23 mouse cellular contexts compared by ENCODE assay signal in the genomic region with DNA sequence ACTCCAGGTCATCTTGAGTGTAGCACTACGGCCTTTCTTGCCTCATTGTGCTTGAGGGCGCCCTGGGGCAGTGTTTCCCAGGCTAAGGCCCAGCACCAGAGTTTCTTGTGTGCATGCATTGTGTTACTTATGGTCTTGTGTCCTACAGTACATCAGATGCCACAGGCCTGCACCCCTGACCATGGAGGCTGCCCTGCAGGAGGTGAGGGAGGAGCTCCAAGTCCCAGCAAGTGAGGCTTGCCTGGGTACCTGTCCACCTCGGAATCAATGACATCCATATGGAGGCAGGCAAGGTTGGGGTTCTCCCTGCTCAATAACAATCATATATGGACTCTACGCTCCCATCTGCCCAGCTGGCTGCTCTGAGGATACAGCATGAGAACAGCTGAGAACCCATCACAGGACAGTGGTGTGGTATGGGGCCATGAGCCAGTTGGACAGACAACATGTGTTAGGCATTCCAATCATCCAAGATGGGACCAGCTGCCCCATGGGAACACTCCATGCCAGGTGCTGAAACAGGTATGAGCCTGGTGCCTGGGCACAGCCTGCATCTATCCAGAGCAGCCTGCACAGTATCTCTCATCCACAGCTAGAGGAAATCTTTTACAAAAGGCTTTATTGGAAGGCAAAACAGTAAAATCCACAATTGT. TPM values are rescaled to one million over a fixed set of nuclear protein-coding genes. Genes with fewer than 3 reads are reported as not detected.
DNase-seq lines count a peak whose midpoint lies in the region; ATAC-seq and TF ChIP-seq lines count a peak whose summit lies in the region.
"Had no signal": no experiment of that assay in that cellular context is flagged by ENCODE, and none has a peak within 500 bp of the region (broad histone marks: within the 10 kb centered on the region; RNA-seq: fewer than 3 reads in every experiment).

No protein-coding gene starts in this region.

- H3K4me3 ChIP-seq in embryonic facial prominence, embryonic 14.5 days (ENCODE audit: low read depth, low read length) = no peak overlapping the region
- H3K4me3 ChIP-seq in embryonic facial prominence, embryonic 10.5 days = no peak overlapping the region
- H3K4me3 ChIP-seq in forebrain, postnatal 0 days (ENCODE audit: low read depth, low read length) = no peak overlapping the region
- H3K4me3 ChIP-seq in forebrain, embryonic 15.5 days = no peak overlapping the region
- H3K4me3 ChIP-seq in kidney, postnatal 0 days (replicated peaks; ENCODE audit: low read depth, low read length) = no peak overlapping the region
- H3K4me3 ChIP-seq: embryonic facial prominence, embryonic 13.5 days; forebrain, embryonic 10.5 days; hindbrain, embryonic 10.5 days; hindbrain, embryonic 13.5 days had no signal

- no peak overlapping the region for H3K9ac ChIP-seq in embryonic facial prominence, embryonic 14.5 days (ENCODE audit: low read depth, low read length)
- no peak overlapping the region for H3K9ac ChIP-seq in forebrain, postnatal 0 days
- no peak overlapping the region for H3K9ac ChIP-seq in forebrain, embryonic 15.5 days (replicated peaks)
- no peak overlapping the region for H3K9ac ChIP-seq in kidney, postnatal 0 days (ENCODE audit: low read depth, low read length)
- H3K9ac ChIP-seq: embryonic facial prominence, embryonic 13.5 days; hindbrain, embryonic 13.5 days had no signal

- no peak overlapping the region for H3K27ac ChIP-seq in embryonic facial prominence, embryonic 14.5 days (replicated peaks; ENCODE audit: low read depth, low read length)
- no peak overlapping the region for H3K27ac ChIP-seq in embryonic facial prominence, embryonic 10.5 days (replicated peaks)
- H3K27ac ChIP-seq in forebrain, postnatal 0 days (ENCODE audit: low read depth, low read length) = no peak overlapping the region
- H3K27ac ChIP-seq in forebrain, embryonic 15.5 days (replicated peaks) = no peak overlapping the region
- H3K27ac ChIP-seq in kidney, postnatal 0 days = no peak overlapping the region
- H3K27ac ChIP-seq: embryonic facial prominence, embryonic 13.5 days; forebrain, embryonic 10.5 days; hindbrain, embryonic 10.5 days; hindbrain, embryonic 13.5 days had no signal

- TF ChIP-seq CTCF in forebrain, postnatal 0 days (IDR thresholded peaks at IDR 0.05; ENCODE audit: low read depth) = no peak
- TF ChIP-seq CTCF in kidney, postnatal 0 days (IDR thresholded peaks at IDR 0.05; ENCODE audit: low read depth) = no peak

- no peaks in the 10 kb centered on the region for H3K9me3 ChIP-seq in embryonic facial prominence, embryonic 14.5 days (ENCODE audit: control insufficient read depth, low read length)
- H3K9me3 ChIP-seq in embryonic facial prominence, embryonic 10.5 days = no peaks in the 10 kb centered on the region
- H3K9me3 ChIP-seq in forebrain, postnatal 0 days (ENCODE audit: low read length) = no peaks in the 10 kb centered on the region
- H3K9me3 ChIP-seq in forebrain, embryonic 15.5 days = no peaks in the 10 kb centered on the region
- no peaks in the 10 kb centered on the region for H3K9me3 ChIP-seq in kidney, postnatal 0 days (replicated peaks; ENCODE audit: low read length)
- H3K9me3 ChIP-seq: embryonic facial prominence, embryonic 13.5 days; forebrain, embryonic 10.5 days; G1E; hindbrain, embryonic 10.5 days; hindbrain, embryonic 13.5 days had no signal

- H3K4me1 ChIP-seq in embryonic facial prominence, embryonic 14.5 days (ENCODE audit: control insufficient read depth, insufficient read depth, low read length) = no peaks in the 10 kb centered on the region
- H3K4me1 ChIP-seq in embryonic facial prominence, embryonic 10.5 days = no peaks in the 10 kb centered on the region
- H3K4me1 ChIP-seq in forebrain, postnatal 0 days (ENCODE audit: insufficient read depth) = no peaks in the 10 kb centered on the region
- H3K4me1 ChIP-seq in forebrain, embryonic 15.5 days = no peaks in the 10 kb centered on the region
- H3K4me1 ChIP-seq in kidney, postnatal 0 days (replicated peaks; ENCODE audit: insufficient read depth, low read length) = no peaks in the 10 kb centered on the region
- H3K4me1 ChIP-seq: embryonic facial prominence, embryonic 13.5 days; forebrain, embryonic 10.5 days; hindbrain, embryonic 10.5 days; hindbrain, embryonic 13.5 days had no signal

- WGBS in embryonic facial prominence, embryonic 14.5 days = 89% methylated on average over 4 of the region's 4 CpGs
- WGBS in embryonic facial prominence, embryonic 10.5 days = 85% methylated on average over 4 of the region's 4 CpGs
- WGBS in forebrain, postnatal 0 days = 92% methylated on average over 4 of the region's 4 CpGs
- 92% methylated on average over 4 of the region's 4 CpGs for WGBS in forebrain, embryonic 15.5 days
- 95% methylated on average over 4 of the region's 4 CpGs for WGBS in kidney, postnatal 0 days

- H3K27me3 ChIP-seq in embryonic facial prominence, embryonic 14.5 days (replicated peaks; ENCODE audit: control insufficient read depth, insufficient read depth, low read length) = no peaks in the 10 kb centered on the region
- H3K27me3 ChIP-seq in embryonic facial prominence, embryonic 10.5 days (replicated peaks; ENCODE audit: low read depth, poor library complexity, severe bottlenecking) = no peaks in the 10 kb centered on the region
- no peaks in the 10 kb centered on the region for H3K27me3 ChIP-seq in forebrain, postnatal 0 days (ENCODE audit: insufficient read depth, low read length)
- no peaks in the 10 kb centered on the region for H3K27me3 ChIP-seq in forebrain, embryonic 15.5 days
- no peaks in the 10 kb centered on the region for H3K27me3 ChIP-seq in kidney, postnatal 0 days (ENCODE audit: insufficient read depth, low read length)
- H3K27me3 ChIP-seq: CH12.LX; embryonic facial prominence, embryonic 13.5 days; hindbrain, embryonic 13.5 days; Patski had no signal

- H3K4me2 ChIP-seq in embryonic facial prominence, embryonic 14.5 days (ENCODE audit: low read depth, low read length) = no peak overlapping the region
- no peak overlapping the region for H3K4me2 ChIP-seq in forebrain, postnatal 0 days (ENCODE audit: low read depth)
- H3K4me2 ChIP-seq in forebrain, embryonic 15.5 days (replicated peaks) = no peak overlapping the region
- no peak overlapping the region for H3K4me2 ChIP-seq in kidney, postnatal 0 days (ENCODE audit: low read length)
- H3K4me2 ChIP-seq: embryonic facial prominence, embryonic 13.5 days; heart, embryonic 11.5 days; hindbrain, embryonic 13.5 days had no signal

- no peak for DNase-seq in embryonic facial prominence, embryonic 14.5 days (ENCODE audit: low spot score)
- no peak for DNase-seq in embryonic facial prominence, embryonic 10.5 days (ENCODE audit: low spot score)
- DNase-seq in forebrain, postnatal 0 days = no peak
- DNase-seq in kidney, postnatal 0 days (ENCODE audit: low spot score) = no peak
- no peak for DNase-seq in kidney, postnatal 25 days
- DNase-seq: adrenal gland, postnatal 10 days; adrenal gland, postnatal 36 days; cerebellum, adult 18-20 months; cerebellum, adult 9-10 months; cerebellum, postnatal 14 days; gastrocnemius, postnatal 10 days; gastrocnemius, postnatal 36 days; kidney, adult 2 months had no signal

- ATAC-seq in embryonic facial prominence, embryonic 14.5 days (ENCODE audit: low read depth) = 0 out of 2 replicates have a peak, but pooled peaks have one; percentile 13
- 0 out of 2 replicates have a peak, but pooled peaks have one; percentile 15 for ATAC-seq in forebrain, postnatal 0 days
- no peak for ATAC-seq in forebrain, embryonic 15.5 days (replicated peaks)
- peak; percentile 19; the same call in 1 of the 2 replicates for ATAC-seq in kidney, postnatal 0 days (replicated peaks; ENCODE audit: low FRiP score, low read depth)
- ATAC-seq: intestine, postnatal 0 days; Patski had no signal

- peaks cover 83% of the 10 kb centered on the region for H3K36me3 ChIP-seq in embryonic facial prominence, embryonic 14.5 days (ENCODE audit: control insufficient read depth, insufficient read depth, low read length)
- H3K36me3 ChIP-seq in embryonic facial prominence, embryonic 10.5 days (replicated peaks) = peaks cover 80% of the 10 kb centered on the region
- H3K36me3 ChIP-seq in forebrain, postnatal 0 days (ENCODE audit: insufficient read depth) = peaks cover 77% of the 10 kb centered on the region
- peaks cover 76% of the 10 kb centered on the region for H3K36me3 ChIP-seq in forebrain, embryonic 15.5 days
- H3K36me3 ChIP-seq in kidney, postnatal 0 days (ENCODE audit: insufficient read depth, low read length) = peaks cover 54% of the 10 kb centered on the region

RNA-seq across cellular contexts. Expression of gene Cherp, which starts 15.0 kb away (rescaled TPM):
- polyA plus RNA-seq in embryonic facial prominence, embryonic 14.5 days (2014; fragmentation: Nextera tagmentation; extraction: Ambion mirVana) = 57.4 and 57.9 TPM in 2 replicates
- polyA plus RNA-seq in embryonic facial prominence, embryonic 10.5 days (2016; fragmentation: Nextera tagmentation; extraction: Ambion mirVana) = 112 and 115 TPM in 2 replicates
- total RNA-seq in forebrain, postnatal 0 days (2014; rRNA removed) = 21.2 and 29.8 TPM in 2 replicates
- 36.8 and 43.7 TPM in 2 replicates for polyA plus RNA-seq in forebrain, postnatal 0 days (2015; fragmentation: Nextera tagmentation; extraction: Ambion mirVana)
- 46.8 and 52.7 TPM in 2 replicates for polyA plus RNA-seq in forebrain, embryonic 15.5 days (2015; fragmentation: Nextera tagmentation; extraction: Ambion mirVana)
- polyA plus RNA-seq in kidney, postnatal 0 days (2015; fragmentation: Nextera tagmentation; extraction: Ambion mirVana) = 38.7 and 39.1 TPM in 2 replicates

RNA-seq across cellular contexts. Expression of gene 1700030K09Rik, which starts 16.3 kb away (rescaled TPM):
- polyA plus RNA-seq in embryonic facial prominence, embryonic 14.5 days (2014; fragmentation: Nextera tagmentation; extraction: Ambion mirVana) = 12.3 and 13.4 TPM in 2 replicates
- polyA plus RNA-seq in embryonic facial prominence, embryonic 10.5 days (2016; fragmentation: Nextera tagmentation; extraction: Ambion mirVana) = 14.5 and 16.1 TPM in 2 replicates
- 12.5 and 13.7 TPM in 2 replicates for total RNA-seq in forebrain, postnatal 0 days (2014; rRNA removed)
- 15.5 and 16.1 TPM in 2 replicates for polyA plus RNA-seq in forebrain, postnatal 0 days (2015; fragmentation: Nextera tagmentation; extraction: Ambion mirVana)
- polyA plus RNA-seq in forebrain, embryonic 15.5 days (2015; fragmentation: Nextera tagmentation; extraction: Ambion mirVana) = 22.2 and 23.1 TPM in 2 replicates
- polyA plus RNA-seq in kidney, postnatal 0 days (2015; fragmentation: Nextera tagmentation; extraction: Ambion mirVana) = 10.4 TPM in 2 replicates

RNA-seq across cellular contexts. Expression of gene Calr3, which starts 16.3 kb away (rescaled TPM):
- 1.7 and 2.2 TPM in 2 replicates for polyA plus RNA-seq in embryonic facial prominence, embryonic 14.5 days (2014; fragmentation: Nextera tagmentation; extraction: Ambion mirVana)
- 1.2 and 1.4 TPM in 2 replicates for polyA plus RNA-seq in embryonic facial prominence, embryonic 10.5 days (2016; fragmentation: Nextera tagmentation; extraction: Ambion mirVana)
- total RNA-seq in forebrain, postnatal 0 days (2014; rRNA removed) = 0.77 and 1.00 TPM in 2 replicates
- 1.1 and 1.4 TPM in 2 replicates for polyA plus RNA-seq in forebrain, postnatal 0 days (2015; fragmentation: Nextera tagmentation; extraction: Ambion mirVana)
- polyA plus RNA-seq in forebrain, embryonic 15.5 days (2015; fragmentation: Nextera tagmentation; extraction: Ambion mirVana) = 0.92 TPM in 2 replicates
- 2.1 and 2.2 TPM in 2 replicates for polyA plus RNA-seq in kidney, postnatal 0 days (2015; fragmentation: Nextera tagmentation; extraction: Ambion mirVana)

RNA-seq across cellular contexts. Expression of gene Slc35e1, which starts 32.4 kb away (rescaled TPM):
- polyA plus RNA-seq in embryonic facial prominence, embryonic 14.5 days (2014; fragmentation: Nextera tagmentation; extraction: Ambion mirVana) = 14.9 and 15.4 TPM in 2 replicates
- polyA plus RNA-seq in embryonic facial prominence, embryonic 10.5 days (2016; fragmentation: Nextera tagmentation; extraction: Ambion mirVana) = 20.2 and 22.8 TPM in 2 replicates
- total RNA-seq in forebrain, postnatal 0 days (2014; rRNA removed) = 47.1 and 55.1 TPM in 2 replicates
- 8.8 and 12.2 TPM in 2 replicates for polyA plus RNA-seq in forebrain, postnatal 0 days (2015; fragmentation: Nextera tagmentation; extraction: Ambion mirVana)
- 13.8 and 14.7 TPM in 2 replicates for polyA plus RNA-seq in forebrain, embryonic 15.5 days (2015; fragmentation: Nextera tagmentation; extraction: Ambion mirVana)
- polyA plus RNA-seq in kidney, postnatal 0 days (2015; fragmentation: Nextera tagmentation; extraction: Ambion mirVana) = 9.1 and 9.8 TPM in 2 replicates

RNA-seq across cellular contexts. Expression of gene Eps15l1, which starts 38.7 kb away (rescaled TPM):
- 50.2 and 56.4 TPM in 2 replicates for polyA plus RNA-seq in embryonic facial prominence, embryonic 14.5 days (2014; fragmentation: Nextera tagmentation; extraction: Ambion mirVana)
- polyA plus RNA-seq in embryonic facial prominence, embryonic 10.5 days (2016; fragmentation: Nextera tagmentation; extraction: Ambion mirVana) = 79.8 and 81.6 TPM in 2 replicates
- 61.6 and 62.9 TPM in 2 replicates for total RNA-seq in forebrain, postnatal 0 days (2014; rRNA removed)
- polyA plus RNA-seq in forebrain, postnatal 0 days (2015; fragmentation: Nextera tagmentation; extraction: Ambion mirVana) = 44.2 and 48.8 TPM in 2 replicates
- 62.3 and 63.1 TPM in 2 replicates for polyA plus RNA-seq in forebrain, embryonic 15.5 days (2015; fragmentation: Nextera tagmentation; extraction: Ambion mirVana)
- 32.5 and 37.5 TPM in 2 replicates for polyA plus RNA-seq in kidney, postnatal 0 days (2015; fragmentation: Nextera tagmentation; extraction: Ambion mirVana)
